In genomic region chr17:47833029-47833627, GRCm38 (mm10) we compare ENCODE assay signal across 8 mouse cellular contexts. TPM values are rescaled to one million over a fixed set of nuclear protein-coding genes. Genes with fewer than 3 reads are reported as not detected.
DNase-seq lines count a peak whose midpoint lies in the region; ATAC-seq and TF ChIP-seq lines count a peak whose summit lies in the region.

No protein-coding gene starts in this region.

- H3K9me3 ChIP-seq in forebrain, embryonic 12.5 days, result no peaks in the 10 kb centered on the region
- H3K9me3 ChIP-seq in hindbrain, embryonic 14.5 days (ENCODE audit: control insufficient read depth, low read length), result no peaks in the 10 kb centered on the region
- H3K9me3 ChIP-seq in liver, embryonic 14.5 days (ENCODE audit: control insufficient read depth, low read length), result no peaks in the 10 kb centered on the region
- no peaks in the 10 kb centered on the region for H3K9me3 ChIP-seq in neural tube, embryonic 13.5 days

- peak overlapping the region; percentile 54 for H3K4me3 ChIP-seq in forebrain, embryonic 12.5 days (replicated peaks)
- peak overlapping the region; percentile 52 for H3K4me3 ChIP-seq in hindbrain, embryonic 14.5 days (replicated peaks; ENCODE audit: low read length)
- peak overlapping the region; percentile 34 to 51 for H3K4me3 ChIP-seq in liver, embryonic 14.5 days (ENCODE audit: insufficient read depth in 1 of 2, low read depth in 2 of 2, low read length in 2 of 2)
- H3K4me3 ChIP-seq in neural tube, embryonic 13.5 days, result peak overlapping the region; percentile 53

- WGBS in forebrain, embryonic 12.5 days, result under 1% methylated on average over 44 of the region's 45 CpGs
- under 1% methylated on average over 37 of the region's 45 CpGs for WGBS in hindbrain, embryonic 14.5 days
- under 1% methylated on average over 42 of the region's 45 CpGs for WGBS in liver, embryonic 14.5 days (ENCODE audit: insufficient replicate concordance)
- WGBS in neural tube, embryonic 13.5 days, result under 1% methylated on average over 37 of the region's 45 CpGs

- peak; percentile 31 for DNase-seq in thymus, postnatal 0 days (ENCODE audit: low spot score)
- DNase-seq in thymus, postnatal 10 days (ENCODE audit: low spot score in 2 of 2), result no peak
- DNase-seq in hindbrain, embryonic 14.5 days (ENCODE audit: low spot score), result no peak
- DNase-seq in liver, embryonic 14.5 days (ENCODE audit: low read depth in 3 of 3, low spot score in 3 of 3), result no peak
- no peak for DNase-seq in natural killer cell, adult 2 months (ENCODE audit: low spot score in 2 of 2)
- DNase-seq in cerebellum, postnatal 14 days, result no peak

- H3K4me1 ChIP-seq in forebrain, embryonic 12.5 days, result peaks cover 39% of the 10 kb centered on the region
- peaks cover 8% of the 10 kb centered on the region; the same call in 1 of the 2 replicates for H3K4me1 ChIP-seq in hindbrain, embryonic 14.5 days (replicated peaks; ENCODE audit: control insufficient read depth, insufficient read depth, low read length)
- H3K4me1 ChIP-seq in liver, embryonic 14.5 days (replicated peaks; ENCODE audit: control insufficient read depth in 2 of 2, insufficient read depth in 2 of 2, low read length in 1 of 2), result no peaks in the 10 kb centered on the region
- peaks cover 42% of the 10 kb centered on the region for H3K4me1 ChIP-seq in neural tube, embryonic 13.5 days (replicated peaks)

- no peaks in the 10 kb centered on the region for H3K36me3 ChIP-seq in forebrain, embryonic 12.5 days (replicated peaks)
- no peaks in the 10 kb centered on the region for H3K36me3 ChIP-seq in hindbrain, embryonic 14.5 days (replicated peaks; ENCODE audit: control insufficient read depth, insufficient read depth)
- H3K36me3 ChIP-seq in liver, embryonic 14.5 days (replicated peaks; ENCODE audit: control insufficient read depth, insufficient read depth, low read depth), result no peaks in the 10 kb centered on the region
- no peaks in the 10 kb centered on the region for H3K36me3 ChIP-seq in neural tube, embryonic 13.5 days

- H3K27ac ChIP-seq in forebrain, embryonic 12.5 days, result no peak overlapping the region
- H3K27ac ChIP-seq in hindbrain, embryonic 14.5 days, result no peak overlapping the region
- no peak overlapping the region for H3K27ac ChIP-seq in liver, embryonic 14.5 days
- peak overlapping the region; percentile 54 for H3K27ac ChIP-seq in neural tube, embryonic 13.5 days (replicated peaks)

- peak overlapping the region; percentile 71 for H3K9ac ChIP-seq in forebrain, embryonic 12.5 days
- H3K9ac ChIP-seq in hindbrain, embryonic 14.5 days, result peak overlapping the region; percentile 58
- H3K9ac ChIP-seq in liver, embryonic 14.5 days (replicated peaks), result no peak overlapping the region
- peak overlapping the region; percentile 70 for H3K9ac ChIP-seq in neural tube, embryonic 13.5 days

- peak; percentile 57 for ATAC-seq in forebrain, embryonic 12.5 days (ENCODE audit: low FRiP score)
- peak; percentile 53; the same call in 1 of the 2 replicates for ATAC-seq in hindbrain, embryonic 14.5 days (ENCODE audit: low FRiP score)
- ATAC-seq in liver, embryonic 14.5 days (ENCODE audit: insufficient read depth), result no peak; the same call in 1 of the 2 replicates
- ATAC-seq in neural tube, embryonic 13.5 days (ENCODE audit: low read depth), result peak; percentile 30; the same call in 1 of the 2 replicates

- no peak for TF ChIP-seq CTCF in liver, embryonic 14.5 days (IDR thresholded peaks at IDR 0.05; ENCODE audit: low read depth)

- H3K4me2 ChIP-seq in forebrain, embryonic 12.5 days, result peak overlapping the region; percentile 91
- peak overlapping the region; percentile 91 for H3K4me2 ChIP-seq in hindbrain, embryonic 14.5 days (replicated peaks)
- H3K4me2 ChIP-seq in liver, embryonic 14.5 days (ENCODE audit: low read depth), result peak overlapping the region; percentile 63
- peak overlapping the region; percentile 90 for H3K4me2 ChIP-seq in neural tube, embryonic 13.5 days

- TF ChIP-seq EP300 in liver, embryonic 14.5 days (IDR thresholded peaks at IDR 0.05; ENCODE audit: low read depth), result no peak

- H3K27me3 ChIP-seq in forebrain, embryonic 12.5 days, result peaks cover 81% of the 10 kb centered on the region
- H3K27me3 ChIP-seq in hindbrain, embryonic 14.5 days (ENCODE audit: control insufficient read depth, insufficient read depth, low read length), result peaks cover 51% of the 10 kb centered on the region
- H3K27me3 ChIP-seq in liver, embryonic 14.5 days (ENCODE audit: control insufficient read depth, insufficient read depth, low read length), result peaks cover 27% of the 10 kb centered on the region
- peaks cover 71% of the 10 kb centered on the region for H3K27me3 ChIP-seq in neural tube, embryonic 13.5 days

RNA-seq across cellular contexts. Expression of gene Mdfi, which starts 1.4 kb away (rescaled TPM):
- 3.5 and 3.7 TPM in 2 replicates for polyA plus RNA-seq in thymus, postnatal 0 days (2015; fragmentation: Nextera tagmentation; extraction: Ambion mirVana)
- polyA plus RNA-seq in forebrain, embryonic 12.5 days (2016; fragmentation: Nextera tagmentation; extraction: Ambion mirVana), result 7.2 and 9.9 TPM in 2 replicates
- polyA plus RNA-seq in hindbrain, embryonic 14.5 days (2014; fragmentation: Nextera tagmentation; extraction: Ambion mirVana), result 7.5 and 7.7 TPM in 2 replicates
- 5.2 and 7.1 TPM in 2 replicates for polyA plus RNA-seq in liver, embryonic 14.5 days (2012; rRNA removed)
- polyA plus RNA-seq in liver, embryonic 14.5 days (2014; fragmentation: Nextera tagmentation; extraction: Ambion mirVana), result 1.7 and 1.9 TPM in 2 replicates
- 3.6 and 4.7 TPM in 2 replicates for polyA plus RNA-seq in neural tube, embryonic 13.5 days (2015; fragmentation: Nextera tagmentation; extraction: Ambion mirVana)
